Mouse (Mus musculus): ENCODE measurements at regions not wholly inside any gene's neighbourhood (a gene's known extent, or its start where the extent isn't known, plus 50 kb on each side); places are given as distances from the start of the nearest gene placed in this dataset.

GRCm38 (mm10) chr11:93725242-93725641 lies 160.3 kb downstream of the Utp18 start:
- TF ChIP-seq POLR2A (IDR thresholded peaks at IDR 0.05; ENCODE audit: borderline replicate concordance, extremely low read depth, low read depth, low read length) = no peak
- TF ChIP-seq CTCF (IDR thresholded peaks at IDR 0.05; ENCODE audit: insufficient read depth, low read length) = no peak
- Histone ChIP-seq H3K4me3 (replicated peaks; ENCODE audit: extremely low read depth, low read depth, low read length) (no peak overlapping the region), H3K4me1 (ENCODE audit: control insufficient read depth, insufficient read depth, low read length) (no peaks in the 10 kb centered on the region)
- DNase-seq = no peak
- WGBS = 66% methylated on average over 6 of the region's 6 CpGs

DNA sequence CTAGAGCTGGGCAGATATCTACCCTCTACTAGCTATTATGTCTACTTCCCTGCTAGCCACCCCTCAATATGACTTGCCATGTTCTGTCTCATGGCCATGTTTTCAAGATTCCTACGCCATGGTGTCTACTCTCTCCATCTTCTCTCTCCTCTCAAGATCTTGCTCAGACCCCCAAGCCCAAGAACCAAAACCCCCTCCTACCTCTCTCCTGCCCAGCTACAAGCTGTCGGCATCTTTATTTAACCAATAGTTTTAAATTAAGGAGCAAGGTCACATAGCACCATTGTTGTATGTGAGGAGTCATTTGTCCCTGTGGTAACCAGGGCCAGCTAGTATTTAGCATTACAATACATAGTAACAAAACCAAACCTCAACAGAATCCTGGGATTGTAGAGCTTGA lies 166.4 kb downstream of the Utp18 start:
- DNase-seq = no peak
- H3K4me1 ChIP-seq (ENCODE audit: control insufficient read depth, insufficient read depth, low read length) = no peaks in the 10 kb centered on the region
- TF ChIP-seq POLR2A (IDR thresholded peaks at IDR 0.05; ENCODE audit: borderline replicate concordance, extremely low read depth, low read depth, low read length) (no peak), CTCF (IDR thresholded peaks at IDR 0.05; ENCODE audit: insufficient read depth, low read length) (no peak)
- 90% methylated on average over 2 of the region's 2 CpGs for WGBS
- no peak overlapping the region for H3K4me3 ChIP-seq (replicated peaks; ENCODE audit: extremely low read depth, low read depth, low read length)

DNA sequence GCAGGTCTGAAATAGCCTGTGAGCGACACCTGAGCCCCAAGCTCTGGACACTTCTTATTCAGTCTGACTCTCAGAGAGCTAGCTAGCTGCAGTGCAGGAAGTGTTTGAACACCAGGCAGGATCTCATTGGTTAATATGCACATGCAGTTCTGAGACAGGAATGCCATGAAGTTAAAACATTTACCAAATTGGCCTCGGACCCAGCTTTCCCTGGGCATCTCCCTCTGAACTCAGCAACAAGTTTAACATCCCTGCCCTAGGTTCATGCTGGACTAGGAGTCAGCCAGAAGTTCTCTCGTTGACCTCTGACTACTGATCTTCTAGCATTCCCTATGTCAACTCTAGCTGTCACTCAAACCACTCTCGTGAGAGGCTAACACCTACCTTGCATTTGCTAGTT lies 175.9 kb downstream of the Utp18 start:
- 54% methylated on average over 4 of the region's 4 CpGs for WGBS
- no peaks in the 10 kb centered on the region for H3K4me1 ChIP-seq (ENCODE audit: control insufficient read depth, insufficient read depth, low read length)
- no peak overlapping the region for H3K4me3 ChIP-seq (replicated peaks; ENCODE audit: extremely low read depth, low read depth, low read length)
- DNase-seq = no peak
- TF ChIP-seq CTCF (IDR thresholded peaks at IDR 0.05; ENCODE audit: insufficient read depth, low read length) = no peak
- TF ChIP-seq POLR2A (IDR thresholded peaks at IDR 0.05; ENCODE audit: borderline replicate concordance, extremely low read depth, low read depth, low read length) = no peak

GRCm38 (mm10) chr11:93696982-93697541 lies 188.5 kb downstream of the Utp18 start:
- H3K4me3 ChIP-seq (replicated peaks; ENCODE audit: extremely low read depth, low read depth, low read length) = no peak overlapping the region
- 53% methylated on average over 8 of the region's 8 CpGs for WGBS
- no peaks in the 10 kb centered on the region for H3K4me1 ChIP-seq (ENCODE audit: control insufficient read depth, insufficient read depth, low read length)
- no peak for DNase-seq
- no peak for TF ChIP-seq POLR2A (IDR thresholded peaks at IDR 0.05; ENCODE audit: borderline replicate concordance, extremely low read depth, low read depth, low read length)
- TF ChIP-seq CTCF (IDR thresholded peaks at IDR 0.05; ENCODE audit: insufficient read depth, low read length) = no peak

DNA sequence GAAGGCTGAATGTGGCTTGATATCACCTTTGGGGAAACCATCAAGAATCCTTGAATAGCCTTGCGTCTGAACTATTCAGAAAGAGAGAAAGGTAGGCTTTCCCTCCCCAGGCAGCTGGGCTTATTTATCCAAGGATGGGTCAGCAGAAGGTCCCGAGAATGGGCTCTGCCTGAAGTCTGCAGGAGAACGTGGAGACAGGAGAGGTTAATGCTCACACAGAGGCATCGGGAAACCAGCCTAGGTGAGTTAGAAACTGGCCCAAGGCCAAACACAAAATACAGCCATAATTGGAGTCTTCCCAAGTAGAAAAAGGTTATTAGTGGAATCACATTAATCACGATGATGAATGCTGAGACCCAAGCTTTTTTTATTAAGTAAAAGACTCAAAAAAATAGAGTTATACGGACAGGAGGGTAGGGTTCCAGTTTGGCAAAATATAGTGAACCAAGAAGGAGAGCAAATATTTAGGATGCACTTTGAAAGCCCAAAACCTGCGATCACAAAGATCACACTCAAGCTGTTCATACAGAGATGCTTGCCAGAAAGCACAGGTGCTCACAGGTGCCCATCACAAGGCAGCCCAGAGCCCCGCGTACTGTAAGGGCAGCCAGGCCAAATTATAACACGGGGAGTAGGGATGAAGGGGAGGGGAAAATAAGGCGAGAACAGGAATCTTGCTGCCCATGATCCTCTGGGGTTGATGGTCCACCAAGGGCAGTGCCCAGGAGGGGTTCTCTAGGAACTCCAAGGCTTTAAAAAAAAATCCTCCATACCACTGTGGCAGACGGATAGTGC lies 189.3 kb downstream of the Utp18 start:
- H3K4me1 ChIP-seq (ENCODE audit: control insufficient read depth, insufficient read depth, low read length) = no peaks in the 10 kb centered on the region
- no peak for DNase-seq
- WGBS = 65% methylated on average over 12 of the region's 12 CpGs
- TF ChIP-seq CTCF (IDR thresholded peaks at IDR 0.05; ENCODE audit: insufficient read depth, low read length) (no peak), POLR2A (IDR thresholded peaks at IDR 0.05; ENCODE audit: borderline replicate concordance, extremely low read depth, low read depth, low read length) (no peak)
- H3K4me3 ChIP-seq (replicated peaks; ENCODE audit: extremely low read depth, low read depth, low read length) = no peak overlapping the region

DNA sequence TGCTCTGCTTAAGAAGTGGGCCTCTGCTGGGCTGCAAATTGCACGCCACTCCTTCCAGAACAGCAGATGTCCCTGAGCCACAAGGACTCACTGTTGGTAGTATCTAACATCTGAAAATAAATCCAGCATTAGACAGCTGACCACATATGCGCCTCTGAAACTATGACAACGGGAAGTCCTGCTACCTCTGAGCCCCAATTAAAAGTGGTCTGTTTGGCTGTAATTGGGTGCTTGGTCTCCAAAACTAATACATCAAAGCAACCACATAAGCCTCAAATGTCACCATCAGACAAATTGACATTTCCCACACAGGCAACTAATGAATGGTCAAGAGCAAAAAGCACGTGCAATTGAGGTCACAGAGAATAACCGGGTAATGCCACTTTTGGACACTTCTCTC lies 201.9 kb downstream of the Utp18 start:
- H3K4me1 ChIP-seq (ENCODE audit: control insufficient read depth, insufficient read depth, low read length) = no peaks in the 10 kb centered on the region
- TF ChIP-seq CTCF (IDR thresholded peaks at IDR 0.05; ENCODE audit: insufficient read depth, low read length) = no peak
- WGBS = 78% methylated on average over 5 of the region's 5 CpGs
- no peak overlapping the region for H3K4me3 ChIP-seq (replicated peaks; ENCODE audit: extremely low read depth, low read depth, low read length)
- no peak for DNase-seq

- no peak for TF ChIP-seq CTCF (IDR thresholded peaks at IDR 0.05; ENCODE audit: insufficient read depth, low read length)
- TF ChIP-seq POLR2A (IDR thresholded peaks at IDR 0.05; ENCODE audit: borderline replicate concordance, extremely low read depth, low read depth, low read length) = no peak
- no peak for DNase-seq
- no peaks in the 10 kb centered on the region for H3K4me1 ChIP-seq (ENCODE audit: control insufficient read depth, insufficient read depth, low read length)
- 81% methylated on average over 5 of the region's 5 CpGs for WGBS
- H3K4me3 ChIP-seq (replicated peaks; ENCODE audit: extremely low read depth, low read depth, low read length) = no peak overlapping the region
Observed at GRCm38 (mm10) chr11:93676299-93676698, 209.3 kb downstream of the Utp18 start.

DNA sequence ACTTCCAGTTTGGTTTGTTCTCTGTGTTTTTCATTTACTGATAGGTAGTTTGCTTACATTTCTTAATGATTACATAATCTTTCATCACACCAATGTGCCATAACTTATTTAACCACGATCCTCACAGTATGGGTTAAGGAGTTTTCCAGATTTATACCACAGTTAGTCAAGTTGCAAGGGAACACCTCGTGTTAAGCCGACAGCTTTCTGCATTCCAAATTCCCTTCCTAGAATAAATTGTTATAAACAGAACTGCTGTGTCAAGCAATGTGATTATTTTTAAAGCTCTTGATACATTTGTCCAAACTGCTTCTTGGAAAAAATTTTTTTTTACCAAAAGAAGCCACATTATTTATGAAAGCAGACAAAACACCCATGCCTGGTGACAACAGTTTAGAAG lies 213.5 kb downstream of the Utp18 start:
- no peak for DNase-seq
- no peaks in the 10 kb centered on the region for H3K4me1 ChIP-seq (ENCODE audit: control insufficient read depth, insufficient read depth, low read length)
- WGBS = 54% methylated on average over 3 of the region's 3 CpGs

GRCm38 (mm10) chr11:93661657-93662056 lies 223.9 kb downstream of the Utp18 start:
- Histone ChIP-seq H3K4me3 (replicated peaks; ENCODE audit: extremely low read depth, low read depth, low read length) (no peak overlapping the region), H3K4me1 (ENCODE audit: control insufficient read depth, insufficient read depth, low read length) (no peaks in the 10 kb centered on the region)
- TF ChIP-seq CTCF (IDR thresholded peaks at IDR 0.05; ENCODE audit: insufficient read depth, low read length) (no peak), POLR2A (IDR thresholded peaks at IDR 0.05; ENCODE audit: borderline replicate concordance, extremely low read depth, low read depth, low read length) (no peak)
- DNase-seq = no peak
- 48% methylated on average over 2 of the region's 2 CpGs for WGBS

More for the DNA sequence above, 213.5 kb downstream of the Utp18 start:
- no peak overlapping the region for H3K4me3 ChIP-seq (replicated peaks; ENCODE audit: extremely low read depth, low read depth, low read length)
- no peak for TF ChIP-seq CTCF (IDR thresholded peaks at IDR 0.05; ENCODE audit: insufficient read depth, low read length)

- H3K4me3 ChIP-seq (replicated peaks; ENCODE audit: extremely low read depth, low read depth, low read length) = no peak overlapping the region
- 84% methylated on average over 7 of the region's 7 CpGs for whole genome bisulfite sequencing
- TF ChIP-seq POLR2A (IDR thresholded peaks at IDR 0.05; ENCODE audit: borderline replicate concordance, extremely low read depth, low read depth, low read length) = no peak
- TF ChIP-seq CTCF (IDR thresholded peaks at IDR 0.05; ENCODE audit: insufficient read depth, low read length) = no peak
- no peaks in the 10 kb centered on the region for H3K4me1 ChIP-seq (ENCODE audit: control insufficient read depth, insufficient read depth, low read length)
- no peak for DNase-seq
Observed at GRCm38 (mm10) chr11:93660379-93660778, 225.2 kb downstream of the Utp18 start.

All from lung, adult 2 months (tissue).